Mouse (Mus musculus): ENCODE results near the gene Fastkd5. TPM values are rescaled to one million over a fixed set of nuclear protein-coding genes. Genes with fewer than 3 reads are reported as not detected.

The Fastkd5 gene
- polyA plus RNA-seq, 1 experiment from 2014 or later = 17.9 TPM

GRCm38 (mm10) chr2:130632416-130632815 is 2.6 kb upstream of the Fastkd5 start:
- no peak for ATAC-seq (ENCODE audit: insufficient number of reproducible peaks, insufficient read depth, low FRiP score, low read depth)
- Histone ChIP-seq H3K9me3 (ENCODE audit: control insufficient read depth, low read depth, low read length) (no peaks in the 10 kb centered on the region), H3K27me3 (ENCODE audit: control insufficient read depth, insufficient read depth, low read length) (peaks cover 14% of the 10 kb centered on the region), H3K27ac (ENCODE audit: low read length) (no peak overlapping the region), H3K4me1 (ENCODE audit: control insufficient read depth, insufficient read depth, low read length) (peaks cover 14% of the 10 kb centered on the region; the same call in 1 of the 2 replicates), H3K4me2 (replicated peaks; ENCODE audit: low read depth, low read length) (no peak overlapping the region), H3K36me3 (ENCODE audit: control insufficient read depth, insufficient read depth, low read length) (peaks cover 3% of the 10 kb centered on the region; the same call in 1 of the 2 replicates), H3K4me3 (ENCODE audit: low read depth, low read length) (no peak overlapping the region), H3K9ac (replicated peaks; ENCODE audit: low read depth, low read length) (no peak overlapping the region)
- WGBS = 79% methylated on average over 1 of the region's 1 CpGs

DNA sequence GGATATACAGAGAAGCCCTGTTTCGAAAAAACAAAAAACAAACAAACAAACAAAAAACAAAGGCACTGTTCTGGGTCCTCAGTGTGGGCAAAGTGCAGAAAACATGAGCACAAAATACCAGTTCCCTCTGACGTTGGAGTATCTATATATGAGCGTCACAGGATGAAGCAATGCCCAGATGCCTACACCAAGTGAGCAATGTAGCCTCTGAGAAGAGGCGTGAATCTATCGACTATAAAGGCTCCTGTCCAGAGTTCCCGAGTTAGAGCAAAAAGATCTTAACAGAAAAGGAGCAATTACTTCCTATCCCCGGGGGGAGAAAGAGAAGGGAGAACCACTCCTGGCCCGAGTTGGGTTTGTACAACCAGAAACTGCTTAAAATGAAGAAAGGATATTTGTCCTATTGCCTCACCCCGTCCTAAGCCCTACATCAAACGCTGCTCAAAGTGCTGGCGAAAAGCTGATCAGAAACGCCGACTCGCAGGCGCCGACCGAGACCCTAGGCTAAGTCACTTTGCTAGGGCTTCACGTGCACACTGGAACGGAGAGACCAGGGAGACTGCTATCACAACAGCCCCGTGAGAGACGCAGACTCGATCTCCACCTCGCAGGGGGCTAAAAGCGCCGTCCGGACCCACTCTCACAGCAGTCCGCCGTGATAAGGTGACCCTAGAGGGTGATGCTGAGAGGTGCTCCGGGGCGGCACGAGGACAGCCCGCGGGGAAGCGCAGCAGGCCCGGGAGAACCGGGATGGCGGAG is 568 bp downstream of the Fastkd5 start:
- H3K4me3 ChIP-seq (ENCODE audit: low read depth, low read length) = peak overlapping the region; percentile 98
- H3K27me3 ChIP-seq (ENCODE audit: control insufficient read depth, insufficient read depth, low read length) = peaks cover 5% of the 10 kb centered on the region
- 2% methylated on average over 37 of the region's 37 CpGs for WGBS
- peak; percentile 42; the same call in 1 of the 2 replicates for ATAC-seq (ENCODE audit: insufficient number of reproducible peaks, insufficient read depth, low FRiP score, low read depth)
- H3K9me3 ChIP-seq (ENCODE audit: control insufficient read depth, low read depth, low read length) = no peaks in the 10 kb centered on the region
- H3K9ac ChIP-seq (replicated peaks; ENCODE audit: low read depth, low read length) = peak overlapping the region; percentile 86
- 0 out of 2 replicates have a peak, but pooled peaks cover 1% of the 10 kb centered on the region for H3K4me1 ChIP-seq (ENCODE audit: control insufficient read depth, insufficient read depth, low read length)
- H3K27ac ChIP-seq (ENCODE audit: low read length) = peak overlapping the region; percentile 22; the same call in 1 of the 2 replicates
- H3K4me2 ChIP-seq (replicated peaks; ENCODE audit: low read depth, low read length) = peak overlapping the region; percentile 94
- peaks cover 11% of the 10 kb centered on the region; the same call in 1 of the 2 replicates for H3K36me3 ChIP-seq (ENCODE audit: control insufficient read depth, insufficient read depth, low read length)

GRCm38 (mm10) chr2:130628424-130628823 is 1.4 kb downstream of the Fastkd5 start:
- Histone ChIP-seq H3K27ac (ENCODE audit: low read length) (no peak overlapping the region), H3K4me2 (replicated peaks; ENCODE audit: low read depth, low read length) (peak overlapping the region; percentile 94; the same call in 1 of the 2 replicates), H3K9ac (replicated peaks; ENCODE audit: low read depth, low read length) (no peak overlapping the region), H3K27me3 (ENCODE audit: control insufficient read depth, insufficient read depth, low read length) (no peaks in the 10 kb centered on the region), H3K4me1 (ENCODE audit: control insufficient read depth, insufficient read depth, low read length) (no peaks in the 10 kb centered on the region), H3K36me3 (ENCODE audit: control insufficient read depth, insufficient read depth, low read length) (peaks cover 11% of the 10 kb centered on the region), H3K4me3 (ENCODE audit: low read depth, low read length) (peak overlapping the region; percentile 98), H3K9me3 (ENCODE audit: control insufficient read depth, low read depth, low read length) (no peaks in the 10 kb centered on the region)
- 64% methylated on average over 3 of the region's 3 CpGs for WGBS
- ATAC-seq (ENCODE audit: insufficient number of reproducible peaks, insufficient read depth, low FRiP score, low read depth) = no peak

- H3K9ac ChIP-seq (replicated peaks; ENCODE audit: low read depth, low read length) = no peak overlapping the region
- H3K4me2 ChIP-seq (replicated peaks; ENCODE audit: low read depth, low read length) = no peak overlapping the region
- 88% methylated on average over 7 of the region's 7 CpGs for WGBS
- no peak overlapping the region for H3K4me3 ChIP-seq (ENCODE audit: low read depth, low read length)
- no peaks in the 10 kb centered on the region for H3K9me3 ChIP-seq (ENCODE audit: control insufficient read depth, low read depth, low read length)
- no peaks in the 10 kb centered on the region for H3K4me1 ChIP-seq (ENCODE audit: control insufficient read depth, insufficient read depth, low read length)
- ATAC-seq (ENCODE audit: insufficient number of reproducible peaks, insufficient read depth, low FRiP score, low read depth) = no peak
- no peak overlapping the region for H3K27ac ChIP-seq (ENCODE audit: low read length)
- H3K27me3 ChIP-seq (ENCODE audit: control insufficient read depth, insufficient read depth, low read length) = no peaks in the 10 kb centered on the region
- H3K36me3 ChIP-seq (ENCODE audit: control insufficient read depth, insufficient read depth, low read length) = peaks cover 26% of the 10 kb centered on the region
Observed at GRCm38 (mm10) chr2:130618972-130619371, 10.9 kb downstream of the Fastkd5 start.

DNA sequence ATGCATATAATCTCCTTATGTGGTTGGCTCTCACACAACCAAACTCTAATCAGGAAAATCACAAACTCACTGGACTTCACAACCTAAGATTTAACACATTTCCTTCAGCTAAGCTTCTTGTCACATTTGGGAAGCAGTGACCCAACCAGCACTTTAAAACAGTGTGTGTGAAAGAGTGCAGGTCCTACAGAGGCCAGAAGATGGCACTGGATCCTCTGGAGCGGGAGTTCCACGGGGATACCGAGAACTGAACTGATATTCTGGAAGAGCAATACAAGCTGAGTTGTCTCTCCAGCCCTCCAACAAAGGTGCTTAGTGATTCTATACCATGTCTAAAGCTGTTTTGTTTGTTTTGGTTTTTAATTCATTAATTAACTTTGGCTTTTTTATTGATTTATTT is 16.7 kb downstream of the Fastkd5 start:
- ATAC-seq (ENCODE audit: insufficient number of reproducible peaks, insufficient read depth, low FRiP score, low read depth) = no peak

GRCm38 (mm10) chr2:130602195-130602594 is 27.6 kb downstream of the Fastkd5 start:
- no peak for ATAC-seq (ENCODE audit: insufficient number of reproducible peaks, insufficient read depth, low FRiP score, low read depth)
- Histone ChIP-seq H3K27ac (ENCODE audit: low read length) (no peak overlapping the region), H3K36me3 (ENCODE audit: control insufficient read depth, insufficient read depth, low read length) (peaks cover 25% of the 10 kb centered on the region), H3K4me1 (ENCODE audit: control insufficient read depth, insufficient read depth, low read length) (no peaks in the 10 kb centered on the region), H3K9ac (replicated peaks; ENCODE audit: low read depth, low read length) (no peak overlapping the region), H3K4me3 (ENCODE audit: low read depth, low read length) (no peak overlapping the region), H3K27me3 (ENCODE audit: control insufficient read depth, insufficient read depth, low read length) (no peaks in the 10 kb centered on the region), H3K4me2 (replicated peaks; ENCODE audit: low read depth, low read length) (no peak overlapping the region), H3K9me3 (ENCODE audit: control insufficient read depth, low read depth, low read length) (no peaks in the 10 kb centered on the region)
- WGBS = 88% methylated on average over 4 of the region's 4 CpGs

More for the DNA sequence above, 16.7 kb downstream of the Fastkd5 start:
- Histone ChIP-seq H3K4me3 (ENCODE audit: low read depth, low read length) (no peak overlapping the region), H3K4me2 (replicated peaks; ENCODE audit: low read depth, low read length) (no peak overlapping the region), H3K27ac (ENCODE audit: low read length) (no peak overlapping the region), H3K4me1 (ENCODE audit: control insufficient read depth, insufficient read depth, low read length) (no peaks in the 10 kb centered on the region), H3K36me3 (ENCODE audit: control insufficient read depth, insufficient read depth, low read length) (peaks cover 35% of the 10 kb centered on the region), H3K9ac (replicated peaks; ENCODE audit: low read depth, low read length) (no peak overlapping the region), H3K9me3 (ENCODE audit: control insufficient read depth, low read depth, low read length) (no peaks in the 10 kb centered on the region), H3K27me3 (ENCODE audit: control insufficient read depth, insufficient read depth, low read length) (no peaks in the 10 kb centered on the region)
- 66% methylated on average over 3 of the region's 3 CpGs for WGBS

DNA sequence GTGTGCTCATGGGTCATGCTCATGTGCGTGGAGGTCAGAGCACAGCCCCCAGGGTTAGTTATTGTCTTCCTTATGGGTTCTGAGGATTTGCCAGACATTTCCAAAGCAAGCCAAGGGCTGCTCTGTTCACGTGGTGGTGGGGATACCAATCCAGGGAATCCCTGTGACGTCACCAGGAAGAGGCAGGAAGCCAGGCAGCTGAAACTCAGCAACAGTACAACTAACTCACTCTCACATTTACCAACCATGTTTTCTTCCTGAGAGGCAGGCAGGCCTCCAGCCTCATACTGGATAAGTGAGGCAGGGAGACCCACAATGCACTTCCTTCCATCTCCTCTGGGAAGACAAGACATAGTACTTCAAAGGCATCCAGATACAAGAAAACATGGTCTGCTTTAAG is 31.4 kb downstream of the Fastkd5 start:
- H3K27ac ChIP-seq (ENCODE audit: low read length) = no peak overlapping the region
- H3K27me3 ChIP-seq (ENCODE audit: control insufficient read depth, insufficient read depth, low read length) = no peaks in the 10 kb centered on the region
- peaks cover 31% of the 10 kb centered on the region for H3K36me3 ChIP-seq (ENCODE audit: control insufficient read depth, insufficient read depth, low read length)
- no peak overlapping the region for H3K9ac ChIP-seq (replicated peaks; ENCODE audit: low read depth, low read length)
- no peak overlapping the region for H3K4me3 ChIP-seq (ENCODE audit: low read depth, low read length)
- no peaks in the 10 kb centered on the region for H3K4me1 ChIP-seq (ENCODE audit: control insufficient read depth, insufficient read depth, low read length)
- no peaks in the 10 kb centered on the region for H3K9me3 ChIP-seq (ENCODE audit: control insufficient read depth, low read depth, low read length)
- WGBS = 83% methylated on average over 3 of the region's 3 CpGs
- no peak for ATAC-seq (ENCODE audit: insufficient number of reproducible peaks, insufficient read depth, low FRiP score, low read depth)
- H3K4me2 ChIP-seq (replicated peaks; ENCODE audit: low read depth, low read length) = no peak overlapping the region

DNA sequence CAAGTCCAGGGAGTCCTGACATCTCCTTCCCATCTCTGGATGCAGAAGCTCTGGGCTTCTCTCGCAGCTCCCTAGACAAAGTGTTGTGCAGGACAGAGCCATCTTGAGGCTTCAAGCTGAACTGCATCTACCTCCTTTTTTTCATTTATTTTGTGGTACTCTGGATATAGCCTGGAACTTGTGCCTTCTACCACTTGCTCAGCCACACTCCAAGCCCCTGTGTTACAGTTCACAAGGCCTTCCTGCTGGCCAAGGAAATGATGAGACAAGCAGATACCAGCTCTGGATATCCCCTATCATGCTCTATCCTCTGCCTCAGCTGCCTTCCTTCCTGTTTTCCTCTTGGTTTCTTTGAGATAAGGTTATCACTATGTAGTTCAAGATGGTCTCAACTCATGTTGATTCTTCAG is 32.2 kb downstream of the Fastkd5 start:
- H3K4me3 ChIP-seq (ENCODE audit: low read depth, low read length) = no peak overlapping the region
- H3K9me3 ChIP-seq (ENCODE audit: control insufficient read depth, low read depth, low read length) = no peaks in the 10 kb centered on the region
- no peak overlapping the region for H3K27ac ChIP-seq (ENCODE audit: low read length)
- ATAC-seq (ENCODE audit: insufficient number of reproducible peaks, insufficient read depth, low FRiP score, low read depth) = no peak
- no peaks in the 10 kb centered on the region for H3K4me1 ChIP-seq (ENCODE audit: control insufficient read depth, insufficient read depth, low read length)
- WGBS = 0% methylated on average over 1 of the region's 1 CpGs
- H3K27me3 ChIP-seq (ENCODE audit: control insufficient read depth, insufficient read depth, low read length) = no peaks in the 10 kb centered on the region
- no peak overlapping the region for H3K9ac ChIP-seq (replicated peaks; ENCODE audit: low read depth, low read length)
- H3K4me2 ChIP-seq (replicated peaks; ENCODE audit: low read depth, low read length) = no peak overlapping the region
- H3K36me3 ChIP-seq (ENCODE audit: control insufficient read depth, insufficient read depth, low read length) = peaks cover 26% of the 10 kb centered on the region

Measured in stomach, embryonic 14.5 days (tissue).